20 mouse cellular contexts compared by ENCODE assay signal in genomic region chr6:115968086-115968485, GRCm38 (mm10). TPM values are rescaled to one million over a fixed set of nuclear protein-coding genes. Genes with fewer than 3 reads are reported as not detected.
DNase-seq lines count a peak whose midpoint lies in the region; ATAC-seq lines count a peak whose summit lies in the region.
"Had no signal": no experiment of that assay in that cellular context is flagged by ENCODE, and none has a peak within 500 bp of the region (broad histone marks: within the 10 kb centered on the region; RNA-seq: fewer than 3 reads in every experiment).

No protein-coding gene starts in this region.

- 0 out of 2 replicates have a peak, but pooled peaks cover 4% of the 10 kb centered on the region for H3K36me3 ChIP-seq in hindbrain, embryonic 10.5 days
- H3K36me3 ChIP-seq in hindbrain, embryonic 11.5 days (ENCODE audit: control insufficient read depth, insufficient read depth, low read length), result no peaks in the 10 kb centered on the region
- H3K36me3 ChIP-seq: embryonic facial prominence, embryonic 12.5 days had no signal

- no peak for DNase-seq in hindbrain, embryonic 10.5 days (ENCODE audit: low spot score)
- DNase-seq in hindbrain, embryonic 11.5 days (ENCODE audit: low spot score), result no peak
- DNase-seq in adipocyte (ENCODE audit: low spot score), result peak; percentile 49
- peak; percentile 80 for DNase-seq in cerebellum, adult 11 months
- peak; percentile 78 to 85 for DNase-seq in cerebellum, postnatal 25 days
- no peak for DNase-seq in layer of hippocampus, adult 11-12 months (ENCODE audit: low spot score)
- DNase-seq in c-Kit-positive CD71-positive TER-119-positive erythroid progenitor cells, embryonic 14.5 days (ENCODE audit: low spot score), result no peak
- DNase-seq: adrenal gland, postnatal 36 days; kidney, postnatal 10 days; thymus, postnatal 14 days had no signal

- WGBS in hindbrain, embryonic 10.5 days, result 82% methylated on average over 5 of the region's 5 CpGs
- WGBS in hindbrain, embryonic 11.5 days, result 83% methylated on average over 5 of the region's 5 CpGs

- no peak for ATAC-seq in hindbrain, embryonic 11.5 days (ENCODE audit: low FRiP score)
- ATAC-seq: CD4-positive, CD25-positive, alpha-beta regulatory T cell, adult 4 months; lung, postnatal 0 days had no signal

- peaks cover 10% of the 10 kb centered on the region; the same call in 1 of the 2 replicates for H3K27me3 ChIP-seq in hindbrain, embryonic 10.5 days (ENCODE audit: insufficient read depth, poor library complexity, severe bottlenecking)
- no peaks in the 10 kb centered on the region for H3K27me3 ChIP-seq in hindbrain, embryonic 11.5 days (ENCODE audit: control insufficient read depth, insufficient read depth, low read length)
- H3K27me3 ChIP-seq: embryonic facial prominence, embryonic 12.5 days had no signal

- H3K4me1 ChIP-seq in hindbrain, embryonic 10.5 days (replicated peaks), result peaks cover 50% of the 10 kb centered on the region
- H3K4me1 ChIP-seq in hindbrain, embryonic 11.5 days (replicated peaks; ENCODE audit: control insufficient read depth, insufficient read depth, low read length), result no peaks in the 10 kb centered on the region

- H3K4me2 ChIP-seq in hindbrain, embryonic 11.5 days (replicated peaks; ENCODE audit: low read depth, low read length), result no peak overlapping the region
- H3K4me2 ChIP-seq: embryonic facial prominence, embryonic 12.5 days had no signal

- H3K27ac ChIP-seq in hindbrain, embryonic 10.5 days, result peak overlapping the region; percentile 57
- H3K27ac ChIP-seq in hindbrain, embryonic 11.5 days (ENCODE audit: low read depth, low read length), result no peak overlapping the region
- H3K27ac ChIP-seq: embryonic facial prominence, embryonic 12.5 days; liver, embryonic 14.5 days; stomach, postnatal 0 days had no signal

- H3K9ac ChIP-seq in hindbrain, embryonic 11.5 days (ENCODE audit: low read depth, low read length), result no peak overlapping the region
- H3K9ac ChIP-seq: liver, embryonic 14.5 days had no signal

- no peaks in the 10 kb centered on the region for H3K9me3 ChIP-seq in hindbrain, embryonic 10.5 days
- H3K9me3 ChIP-seq in hindbrain, embryonic 11.5 days (ENCODE audit: control insufficient read depth, low read length), result no peaks in the 10 kb centered on the region
- H3K9me3 ChIP-seq: embryonic facial prominence, embryonic 12.5 days; megakaryocyte, embryonic 14.5 days had no signal

- H3K4me3 ChIP-seq in hindbrain, embryonic 10.5 days, result no peak overlapping the region
- no peak overlapping the region for H3K4me3 ChIP-seq in hindbrain, embryonic 11.5 days (ENCODE audit: low read depth, low read length)
- H3K4me3 ChIP-seq: embryonic facial prominence, embryonic 12.5 days; megakaryocyte, embryonic 14.5 days had no signal

RNA-seq across cellular contexts. Expression of gene H1foo, which starts 23.3 kb away (rescaled TPM):
- not detected in 2 replicates for polyA plus RNA-seq in hindbrain, embryonic 10.5 days (2016; fragmentation: Nextera tagmentation; extraction: Ambion mirVana)
- polyA plus RNA-seq in hindbrain, embryonic 11.5 days (2014; fragmentation: Nextera tagmentation; extraction: Ambion mirVana), result not detected in 2 replicates
- polyA plus RNA-seq: CD4-positive, CD25-positive, alpha-beta regulatory T cell, adult 4 months; embryonic facial prominence, embryonic 12.5 days; intestine, postnatal 0 days; limb, embryonic 11.5 days; liver, embryonic 14.5 days; lung, postnatal 0 days; neural tube, embryonic 14.5 days; spleen, adult 2 months; stomach, postnatal 0 days had no signal

RNA-seq across cellular contexts. Expression of gene Plxnd1, which starts 26.7 kb away (rescaled TPM):
- polyA plus RNA-seq in hindbrain, embryonic 10.5 days (2016; fragmentation: Nextera tagmentation; extraction: Ambion mirVana), result 24.6 and 28.5 TPM in 2 replicates
- polyA plus RNA-seq in hindbrain, embryonic 11.5 days (2014; fragmentation: Nextera tagmentation; extraction: Ambion mirVana), result 17.5 and 18.8 TPM in 2 replicates

RNA-seq across cellular contexts. Expression of gene Rho, which starts 36.5 kb away (rescaled TPM):
- 0.20 and 0.37 TPM in 2 replicates for polyA plus RNA-seq in hindbrain, embryonic 10.5 days (2016; fragmentation: Nextera tagmentation; extraction: Ambion mirVana)
- 0.22 and 0.39 TPM in 2 replicates for polyA plus RNA-seq in hindbrain, embryonic 11.5 days (2014; fragmentation: Nextera tagmentation; extraction: Ambion mirVana)
- polyA plus RNA-seq: CD4-positive, CD25-positive, alpha-beta regulatory T cell, adult 4 months had no signal

Comparison
In these comparisons a context has a peak if more than half of its experiments do, and no peak if none do; other contexts are left out.
1. DNase-seq: peak in adipocyte (single experiment), cerebellum, adult 11 months (single experiment) and cerebellum, postnatal 25 days (2 of 2); none in hindbrain, embryonic 10.5 days (single experiment), hindbrain, embryonic 11.5 days (single experiment), layer of hippocampus, adult 11-12 months (single experiment) and c-Kit-positive CD71-positive TER-119-positive erythroid progenitor cells, embryonic 14.5 days (single experiment).